Mouse (Mus musculus) kidney, postnatal 0 days (tissue): ENCODE results near the gene Wfdc21. TPM values are rescaled to one million over a fixed set of nuclear protein-coding genes. Genes with fewer than 3 reads are reported as not detected.

Source experiments
- ATAC-seq: fragments of 200-750 bp; cut with Nextera tagmentation; replicated peaks from 2 replicates; pipeline ENCODE4 v1.8.0; 2017; ENCODE audit warnings: low read depth, moderate number of reproducible peaks, moderate TSS enrichment, moderate library complexity; ENCODE audit not compliant: low FRiP score
- DNase-seq: peaks from one replicate; pipeline ENCODE4 v3.0.0-alpha.2; 2016; ENCODE audit warnings: low spot score
- H3K27ac ChIP-seq: fragments of 300-500 bp; sonication (generic); 2 replicates; pipeline ENCODE4 v1.5.1; 2014; ENCODE audit warnings: mild to moderate bottlenecking
- H3K27me3 ChIP-seq: fragments of 300-500 bp; sonication (generic); 2 replicates; pipeline ENCODE4 v1.6.1; 2014; ENCODE audit warnings: low read length, mixed read lengths; ENCODE audit not compliant: insufficient read depth
- H3K36me3 ChIP-seq: fragments of 300-500 bp; sonication (generic); 2 replicates; pipeline ENCODE4 v1.6.1; 2014; ENCODE audit warnings: low read length, mixed read lengths; ENCODE audit not compliant: insufficient read depth
- H3K4me1 ChIP-seq: fragments of 300-500 bp; sonication (generic); replicated peaks from 2 replicates; pipeline ENCODE4 v1.6.1; 2014; ENCODE audit warnings: antibody characterized with exemption, low read length, mixed read lengths; ENCODE audit not compliant: insufficient read depth
- H3K4me2 ChIP-seq: fragments of 300-500 bp; sonication (generic); 2 replicates; pipeline ENCODE4 v1.6.1; 2014; ENCODE audit warnings: mild to moderate bottlenecking, low read length, moderate library complexity, mixed read lengths
- H3K4me3 ChIP-seq: fragments of 300-500 bp; sonication (generic); replicated peaks from 2 replicates; pipeline ENCODE4 v1.5.1; 2014; ENCODE audit warnings: low read depth, low read length
- H3K9ac ChIP-seq: fragments of 300-500 bp; sonication (generic); 2 replicates; pipeline ENCODE4 v1.6.1; 2014; ENCODE audit warnings: low read depth, low read length
- H3K9me3 ChIP-seq: fragments of 300-500 bp; sonication (generic); replicated peaks from 2 replicates; pipeline ENCODE4 v1.6.1; 2016; ENCODE audit warnings: low read length, inconsistent platforms, mixed read lengths
- CTCF ChIP-seq: IDR thresholded peaks from 2 replicates; pipeline ENCODE4 v1.5.1; 2016; ENCODE audit warnings: antibody characterized with exemption, low read depth, mild to moderate bottlenecking, moderate library complexity
- WGBS: fragments of 180-500 bp; shearing (Covaris S2); extraction: QIAGEN DNeasy Blood & Tissue Kit; methylation state at CpG from one replicate; pipeline ENCODE4 v1.1.7; 2014; 5-methylcytosine and 5-hydroxymethylcytosine counted together
- polyA plus RNA-seq: library from polyadenylated mRNA; unstranded; fragments of >200 nt; fragmentation: Nextera tagmentation; extraction: Ambion mirVana; gene quantifications from 2 replicates; pipeline ENCODE4 v1.2.1, GENCODE M21; 2015

The Wfdc21 gene
- polyA plus RNA-seq, 1 experiment from 2014 or later, result 1.5 TPM

- ATAC-seq, result peak; percentile 41; the same call in 1 of the 2 replicates
- 1% methylated on average over 2 of the region's 2 CpGs for WGBS
- DNase-seq, result peak; percentile 80
- Histone ChIP-seq H3K27me3 (no peaks in the 10 kb centered on the region), H3K4me1 (0 out of 2 replicates have a peak, but pooled peaks cover 4% of the 10 kb centered on the region), H3K27ac (no peak overlapping the region), H3K36me3 (peaks cover 23% of the 10 kb centered on the region), H3K4me2 (no peak overlapping the region), H3K9ac (no peak overlapping the region), H3K4me3 (no peak overlapping the region), H3K9me3 (no peaks in the 10 kb centered on the region)
- peak; percentile 92 for TF ChIP-seq CTCF
Measured at GRCm38 (mm10) chr11:83785366-83785765, 38.6 kb downstream of the Wfdc21 start.

GRCm38 (mm10) chr11:83786835-83787234, 40.1 kb downstream of the Wfdc21 start:
- H3K9me3 ChIP-seq, result no peaks in the 10 kb centered on the region
- H3K27me3 ChIP-seq, result no peaks in the 10 kb centered on the region
- TF ChIP-seq CTCF, result no peak
- WGBS, result 38% methylated on average over 4 of the region's 4 CpGs
- H3K36me3 ChIP-seq, result 0 out of 2 replicates have a peak, but pooled peaks cover 8% of the 10 kb centered on the region
- no peak overlapping the region for H3K4me2 ChIP-seq
- H3K27ac ChIP-seq, result peak overlapping the region; percentile 79
- no peak overlapping the region for H3K9ac ChIP-seq
- DNase-seq, result peak; percentile 63
- no peak overlapping the region for H3K4me3 ChIP-seq
- ATAC-seq, result peak; percentile 47; the same call in 1 of the 2 replicates
- 0 out of 2 replicates have a peak, but pooled peaks cover 4% of the 10 kb centered on the region for H3K4me1 ChIP-seq

GRCm38 (mm10) chr11:83787401-83788021, 40.8 kb downstream of the Wfdc21 start:
- no peak overlapping the region for H3K4me2 ChIP-seq
- no peak overlapping the region for H3K4me3 ChIP-seq
- TF ChIP-seq CTCF, result peak; percentile 45
- H3K4me1 ChIP-seq, result 0 out of 2 replicates have a peak, but pooled peaks cover 4% of the 10 kb centered on the region
- 0 out of 2 replicates have a peak, but pooled peaks cover 8% of the 10 kb centered on the region for H3K36me3 ChIP-seq
- ATAC-seq (no peak), DNase-seq (no peak)
- H3K27me3 ChIP-seq, result no peaks in the 10 kb centered on the region
- WGBS, result 70% methylated on average over 15 of the region's 15 CpGs
- H3K27ac ChIP-seq, result peak overlapping the region; percentile 79
- no peaks in the 10 kb centered on the region for H3K9me3 ChIP-seq
- no peak overlapping the region for H3K9ac ChIP-seq

- ATAC-seq, result peak; percentile 62
- 54% methylated on average over 8 of the region's 8 CpGs for WGBS
Measured at GRCm38 (mm10) chr11:83788331-83788730, 41.6 kb downstream of the Wfdc21 start.

GRCm38 (mm10) chr11:83789259-83789658, 42.5 kb downstream of the Wfdc21 start:
- ATAC-seq (no peak), DNase-seq (peak; percentile 31)
- H3K9ac ChIP-seq, result no peak overlapping the region
- 47% methylated on average over 13 of the region's 13 CpGs for WGBS
- peak overlapping the region; percentile 47; the same call in 1 of the 2 replicates for H3K27ac ChIP-seq
- TF ChIP-seq CTCF, result no peak
- H3K4me2 ChIP-seq, result no peak overlapping the region
- H3K9me3 ChIP-seq, result no peaks in the 10 kb centered on the region
- no peak overlapping the region for H3K4me3 ChIP-seq
- H3K4me1 ChIP-seq, result 0 out of 2 replicates have a peak, but pooled peaks cover 4% of the 10 kb centered on the region
- H3K36me3 ChIP-seq, result no peaks in the 10 kb centered on the region
- no peaks in the 10 kb centered on the region for H3K27me3 ChIP-seq

More at GRCm38 (mm10) chr11:83788331-83788730, 41.6 kb downstream of the Wfdc21 start:
- TF ChIP-seq CTCF, result no peak
- Histone ChIP-seq H3K4me2 (no peak overlapping the region), H3K27me3 (no peaks in the 10 kb centered on the region), H3K4me3 (no peak overlapping the region), H3K27ac (peak overlapping the region; percentile 47; the same call in 1 of the 2 replicates), H3K9me3 (no peaks in the 10 kb centered on the region), H3K4me1 (0 out of 2 replicates have a peak, but pooled peaks cover 4% of the 10 kb centered on the region), H3K9ac (no peak overlapping the region), H3K36me3 (0 out of 2 replicates have a peak, but pooled peaks cover 1% of the 10 kb centered on the region)
- DNase-seq, result no peak

GRCm38 (mm10) chr11:83791133-83791532, 44.4 kb downstream of the Wfdc21 start:
- Histone ChIP-seq H3K36me3 (no peaks in the 10 kb centered on the region), H3K4me1 (0 out of 2 replicates have a peak, but pooled peaks cover 4% of the 10 kb centered on the region), H3K27ac (no peak overlapping the region), H3K4me2 (no peak overlapping the region), H3K27me3 (no peaks in the 10 kb centered on the region), H3K4me3 (no peak overlapping the region), H3K9ac (no peak overlapping the region), H3K9me3 (no peaks in the 10 kb centered on the region)
- 56% methylated on average over 4 of the region's 4 CpGs for WGBS
- TF ChIP-seq CTCF, result peak; percentile 34; the same call in 1 of the 2 replicates
- ATAC-seq (no peak), DNase-seq (no peak)
